ENCODE assay signal across 9 mouse cellular contexts in genomic region chr19:41053530-41053929, GRCm38 (mm10). TPM values are rescaled to one million over a fixed set of nuclear protein-coding genes. Genes with fewer than 3 reads are reported as not detected.
DNase-seq lines count a peak whose midpoint lies in the region; ATAC-seq lines count a peak whose summit lies in the region.
"Had no signal": no experiment of that assay in that cellular context is flagged by ENCODE, and none has a peak within 500 bp of the region (broad histone marks: within the 10 kb centered on the region; RNA-seq: fewer than 3 reads in every experiment).

No protein-coding gene starts in this region.

- H3K4me3 ChIP-seq in kidney, embryonic 15.5 days (replicated peaks), result no peak overlapping the region

- intact Hi-C loops in gastrocnemius, postnatal 36 days (cut with DNase I), result no loop called here

- DNase-seq in adrenal gland, postnatal 10 days, result peak; percentile 45
- no peak for DNase-seq in adrenal gland, postnatal 4 days (ENCODE audit: low spot score in 2 of 2)
- DNase-seq in ovary, postnatal 14 days (ENCODE audit: low spot score), result peak; percentile 9
- DNase-seq in ovary, postnatal 10 days (ENCODE audit: low spot score), result no peak
- peak; percentile 42 for DNase-seq in retina, postnatal 1 day
- DNase-seq in layer of hippocampus, postnatal 10 days (ENCODE audit: low spot score in 2 of 2), result no peak
- DNase-seq in gastrocnemius, postnatal 36 days, result no peak

- peaks cover 22% of the 10 kb centered on the region for H3K4me1 ChIP-seq in kidney, embryonic 15.5 days

- H3K9me3 ChIP-seq in kidney, embryonic 15.5 days (replicated peaks), result no peaks in the 10 kb centered on the region

- H3K27me3 ChIP-seq in kidney, embryonic 15.5 days, result no peaks in the 10 kb centered on the region

- WGBS in kidney, embryonic 15.5 days, result 34% methylated on average over 10 of the region's 10 CpGs

- no peak overlapping the region for H3K4me2 ChIP-seq in kidney, embryonic 15.5 days

- no peak overlapping the region for H3K9ac ChIP-seq in kidney, embryonic 15.5 days

- H3K27ac ChIP-seq in kidney, embryonic 15.5 days, result peak overlapping the region; percentile 76

- ATAC-seq in kidney, embryonic 15.5 days (replicated peaks; ENCODE audit: low FRiP score), result no peak; the same call in 1 of the 2 replicates

- H3K36me3 ChIP-seq in kidney, embryonic 15.5 days, result no peaks in the 10 kb centered on the region

RNA-seq across cellular contexts. Expression of gene Opalin, which starts 23.4 kb away (rescaled TPM):
- not detected for total RNA-seq in adrenal gland, postnatal 10 days (2021)
- not detected for total RNA-seq in adrenal gland, postnatal 4 days (2021)
- not detected in 2 replicates for polyA plus RNA-seq in kidney, embryonic 15.5 days (2015; fragmentation: Nextera tagmentation; extraction: Ambion mirVana)
- under 1 TPM; 0.33 to 0.41 TPM for total RNA-seq in layer of hippocampus, postnatal 10 days (2021)
- total RNA-seq in gastrocnemius, postnatal 36 days (2021), result not detected

RNA-seq across cellular contexts. Expression of gene Dntt, which starts 24.5 kb away (rescaled TPM):
- total RNA-seq in adrenal gland, postnatal 10 days (2021), result under 1 TPM in 1 of 2 experiments, not detected in 1; 0.21 TPM
- not detected for total RNA-seq in adrenal gland, postnatal 4 days (2021)
- polyA plus RNA-seq in kidney, embryonic 15.5 days (2015; fragmentation: Nextera tagmentation; extraction: Ambion mirVana), result 0.27 TPM in 1 of 2 replicates, not detected in the other
- total RNA-seq in layer of hippocampus, postnatal 10 days (2021), result under 1 TPM; 0.16 to 0.30 TPM
- total RNA-seq in gastrocnemius, postnatal 36 days (2021), result 1 to 10 TPM in 1 of 2 experiments, not detected in 1; 2.3 TPM
- polyA plus RNA-seq: heart, embryonic 14.5 days had no signal

RNA-seq across cellular contexts. Expression of gene Blnk, which starts 59.2 kb away (rescaled TPM):
- total RNA-seq in adrenal gland, postnatal 10 days (2021), result 1 to 10 TPM; 1.5 to 1.8 TPM
- 1 to 10 TPM; 1.2 to 2.5 TPM for total RNA-seq in adrenal gland, postnatal 4 days (2021)
- polyA plus RNA-seq in kidney, embryonic 15.5 days (2015; fragmentation: Nextera tagmentation; extraction: Ambion mirVana), result 12.6 and 15.6 TPM in 2 replicates
- total RNA-seq in layer of hippocampus, postnatal 10 days (2021), result 1 to 10 TPM; 2.3 to 2.4 TPM
- 1 to 10 TPM; 1.4 to 1.5 TPM for total RNA-seq in gastrocnemius, postnatal 36 days (2021)

Comparison
In these comparisons a context has a peak if more than half of its experiments do, and no peak if none do; other contexts are left out.
1. DNase-seq: peak in adrenal gland, postnatal 10 days (single experiment), ovary, postnatal 14 days (single experiment) and retina, postnatal 1 day (single experiment); none in adrenal gland, postnatal 4 days (0 of 2), ovary, postnatal 10 days (single experiment), layer of hippocampus, postnatal 10 days (0 of 2) and gastrocnemius, postnatal 36 days (0 of 2).